ENCODE assay signal across 22 mouse cellular contexts in the genomic region with DNA sequence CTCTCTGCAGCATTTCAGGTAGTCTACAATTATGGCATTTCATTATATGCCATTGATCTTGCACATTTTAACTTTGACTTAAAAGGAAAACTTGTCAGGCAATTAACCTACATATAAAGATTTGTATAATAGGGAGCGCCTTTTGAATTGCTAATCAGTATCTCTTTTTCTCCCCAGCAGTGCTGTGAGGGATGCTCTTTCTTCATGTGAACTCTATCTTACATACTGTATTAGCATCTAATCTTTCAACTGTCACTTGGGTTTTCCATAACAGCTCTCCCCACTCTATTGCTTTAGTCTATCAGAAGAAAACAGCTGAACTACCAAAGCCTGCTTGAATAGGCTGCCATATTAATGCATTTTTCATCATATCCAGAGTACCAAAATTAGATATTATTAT. TPM values are rescaled to one million over a fixed set of nuclear protein-coding genes. Genes with fewer than 3 reads are reported as not detected.
"Had no signal": no experiment of that assay in that cellular context is flagged by ENCODE, and none has a peak within 500 bp of the region (broad histone marks: within the 10 kb centered on the region; RNA-seq: fewer than 3 reads in every experiment).

No protein-coding gene starts in this region.

- H3K27me3 ChIP-seq: liver, embryonic 13.5 days; neural tube, embryonic 13.5 days had no signal

- H3K4me1 ChIP-seq: liver, embryonic 13.5 days; neural tube, embryonic 13.5 days had no signal

- H3K4me2 ChIP-seq: liver, embryonic 13.5 days; lung, embryonic 14.5 days; neural tube, embryonic 13.5 days had no signal

- ATAC-seq: intestine, embryonic 16.5 days; lung, postnatal 0 days had no signal

- H3K9ac ChIP-seq: liver, embryonic 13.5 days; lung, embryonic 14.5 days; neural tube, embryonic 13.5 days had no signal

- DNase-seq: kidney, adult 18-20 months; kidney, adult 9 months; kidney, postnatal 14 days; layer of hippocampus, adult 9-11 months; liver, embryonic 13.5 days; lung, embryonic 14.5 days; right cerebral cortex, adult 18-20 months; right cerebral cortex, postnatal 14 days; right cerebral cortex, postnatal 4 days; thymus, adult 2 months; thymus, postnatal 14 days had no signal

- H3K36me3 ChIP-seq: liver, embryonic 13.5 days; neural tube, embryonic 13.5 days had no signal

- H3K4me3 ChIP-seq: layer of hippocampus, adult 2 months; left cerebral cortex, adult 2 months; liver, embryonic 13.5 days; myocyte; neural tube, embryonic 13.5 days had no signal

- H3K27ac ChIP-seq: layer of hippocampus, adult 2 months; left cerebral cortex, adult 2 months; liver, embryonic 13.5 days; macrophage; neural tube, embryonic 13.5 days; stomach, postnatal 0 days had no signal

- H3K9me3 ChIP-seq: liver, embryonic 13.5 days; neural tube, embryonic 13.5 days had no signal

RNA-seq across cellular contexts. Expression of a gene that starts 29.7 kb away (rescaled TPM):
- total RNA-seq: megakaryocyte, adult 5-6 weeks; monocyte, adult 5-6 weeks; neutrophil, adult 5-6 weeks had no signal
- polyA plus RNA-seq: macrophage had no signal
